Mouse (Mus musculus) lung, postnatal 4 days (tissue): Measurements from ENCODE around the gene Mpc1.
A peak's percentile ranks its signal among the peaks of the same experiment; 100 is the strongest.
"Not testable (repeated sequence)": the region's sequence is repeated elsewhere in the genome, so short reads cannot be mapped to it uniquely, and the experiment has no call there.

Source experiments
- DNase-seq, 2 experiments: peaks; one replicate each; pipeline ENCODE4 v3.0.0; 2021

Gene Mpc1

DNA sequence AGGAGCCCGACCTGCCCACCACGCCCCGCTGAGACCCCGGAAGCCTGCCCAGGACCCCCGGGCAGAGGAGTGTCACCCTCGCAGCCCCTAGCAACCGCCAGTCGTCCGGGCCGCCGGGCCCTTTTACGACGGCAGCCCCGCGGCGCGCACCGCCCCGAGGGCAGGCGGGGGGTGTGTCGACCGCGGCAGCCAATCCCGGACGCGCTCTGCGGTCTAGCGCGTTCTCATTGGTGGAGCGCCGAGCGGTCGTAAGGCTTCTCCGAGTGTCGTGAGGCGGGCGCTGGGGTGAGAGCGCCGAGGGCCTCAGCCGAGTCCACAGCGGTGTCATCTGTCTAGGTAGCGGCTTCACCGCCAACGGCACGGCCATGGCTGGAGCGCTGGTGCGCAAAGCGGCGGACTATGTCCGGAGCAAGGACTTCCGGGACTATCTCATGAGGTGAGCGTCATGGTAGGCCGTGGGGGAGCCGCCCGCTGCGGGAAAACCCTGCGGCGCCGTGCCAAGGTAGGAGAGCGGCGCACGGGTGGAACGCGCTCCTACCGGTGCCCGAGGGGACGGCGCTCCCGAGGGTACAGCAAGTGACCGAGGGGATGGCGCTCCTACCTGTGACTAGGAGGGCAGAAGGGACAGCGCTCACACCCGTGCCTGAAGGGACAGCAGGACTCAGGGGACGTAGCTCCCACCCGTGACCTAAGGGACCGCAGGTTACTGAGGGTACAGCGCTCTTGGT, 986 bp downstream of the Mpc1 start:
- peak; percentile 97 to 99 for DNase-seq

GRCm38 (mm10) chr17:8284254-8284661, 1.6 kb downstream of the Mpc1 start:
- DNase-seq: peak; percentile 52 to 55

DNA sequence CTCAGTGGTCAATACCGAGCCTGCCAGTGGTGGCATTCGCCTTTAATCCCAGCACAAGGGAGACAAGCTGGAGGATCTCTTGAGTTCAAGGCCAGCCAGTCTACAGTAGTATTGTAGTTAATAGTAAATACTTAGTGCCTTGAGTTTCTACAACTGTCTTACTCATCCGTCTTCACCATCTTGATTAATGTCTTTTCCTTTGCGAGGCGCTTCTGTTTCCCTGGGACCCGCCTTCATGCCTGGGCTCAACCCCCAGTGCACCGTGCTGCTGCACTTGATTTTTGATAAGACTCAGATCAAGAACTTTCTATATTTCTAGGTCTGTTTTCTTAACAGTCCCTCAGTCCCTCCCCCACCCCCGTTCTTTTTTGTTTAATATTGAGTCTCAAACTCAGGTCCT, 2.4 kb downstream of the Mpc1 start:
- no peak for DNase-seq

- DNase-seq: no peak
These were observed 4.3 kb downstream of the Mpc1 start for GRCm38 (mm10) chr17:8286987-8287386.

- DNase-seq: no peak
These were observed 7.4 kb downstream of the Mpc1 start for GRCm38 (mm10) chr17:8289993-8290679.

DNA sequence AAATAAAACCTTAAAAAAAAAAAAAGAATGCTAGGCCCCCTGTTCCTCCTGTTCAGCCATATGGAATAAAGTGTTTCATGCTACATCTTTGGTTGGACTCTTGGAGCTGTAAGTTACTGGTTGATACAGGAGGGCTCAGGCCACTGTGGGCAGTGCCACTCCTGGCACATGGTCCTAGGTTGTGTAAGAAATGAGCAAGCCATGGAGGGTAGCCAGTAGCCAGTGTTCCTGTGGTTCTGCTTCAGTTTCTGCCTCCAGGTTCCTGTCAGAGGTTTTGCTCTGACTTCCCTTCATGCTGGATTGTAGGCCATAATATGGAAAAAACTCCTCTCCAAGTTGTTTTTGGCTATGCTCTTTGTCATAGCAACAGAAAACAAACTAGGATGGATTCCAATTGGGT, 8.0 kb downstream of the Mpc1 start:
- no peak for DNase-seq

DNA sequence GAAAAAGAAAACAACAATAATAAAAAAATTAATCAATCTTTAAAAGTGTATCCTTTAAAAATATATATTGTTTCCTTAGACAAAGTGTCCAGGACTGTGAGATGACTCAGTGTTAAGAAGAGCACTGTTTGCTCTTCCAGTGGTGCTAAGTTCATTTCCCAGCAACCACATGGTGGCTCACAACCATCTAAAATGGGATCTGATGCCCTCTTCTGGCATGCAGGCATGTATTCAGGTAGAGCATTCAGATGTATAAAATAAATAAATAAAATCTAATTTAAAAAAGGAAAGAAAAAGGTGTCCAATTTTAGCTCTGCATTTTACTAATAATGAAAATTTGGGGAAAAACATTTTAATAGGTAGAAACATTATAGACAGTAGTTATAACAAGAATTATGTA, 13.1 kb downstream of the Mpc1 start:
- DNase-seq: no peak

DNA sequence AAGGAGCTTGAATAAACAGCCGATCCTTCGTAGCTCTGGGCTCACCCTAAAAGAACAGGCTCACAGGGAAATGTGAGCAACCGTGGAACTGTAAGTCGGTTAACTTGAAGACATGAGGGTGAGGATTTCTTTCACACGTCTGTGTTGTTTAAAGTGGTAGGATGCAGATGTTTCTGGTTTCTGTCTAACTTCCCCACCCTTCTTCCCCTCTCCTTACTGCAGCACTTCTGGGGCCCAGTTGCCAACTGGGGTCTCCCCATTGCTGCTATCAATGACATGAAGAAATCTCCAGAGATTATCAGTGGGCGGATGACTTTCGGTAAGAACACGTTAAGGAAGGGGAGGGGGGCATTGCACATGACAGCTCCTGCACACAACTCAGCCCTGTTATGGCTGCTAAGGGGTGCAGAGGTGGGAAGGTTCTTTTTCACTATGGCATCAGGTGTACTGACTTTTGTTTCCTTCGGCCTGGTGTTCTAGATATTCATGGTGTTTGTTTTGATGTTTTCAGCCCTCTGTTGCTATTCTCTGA, 13.7 kb downstream of the Mpc1 start:
- DNase-seq: no peak

DNA sequence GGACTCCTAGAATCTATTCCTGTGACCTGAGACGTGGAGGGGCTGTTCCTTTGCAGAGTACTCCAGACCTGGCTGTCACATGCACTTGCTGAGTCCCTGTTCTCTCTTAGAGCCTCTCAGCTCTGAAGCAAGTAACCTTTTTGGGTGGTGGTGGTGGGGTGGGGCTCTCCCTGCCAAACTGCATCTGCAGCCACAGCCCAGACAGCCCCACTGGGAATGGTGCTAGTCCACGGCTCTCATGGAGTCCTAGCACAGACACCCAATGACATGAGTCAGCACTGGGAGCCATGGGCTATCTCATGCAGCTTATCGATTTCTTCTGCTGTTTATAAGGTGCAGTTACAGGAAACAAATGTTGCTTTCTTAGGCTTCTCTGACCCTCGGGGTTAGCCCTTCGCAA, 15.0 kb downstream of the Mpc1 start:
- DNase-seq: no peak

DNA sequence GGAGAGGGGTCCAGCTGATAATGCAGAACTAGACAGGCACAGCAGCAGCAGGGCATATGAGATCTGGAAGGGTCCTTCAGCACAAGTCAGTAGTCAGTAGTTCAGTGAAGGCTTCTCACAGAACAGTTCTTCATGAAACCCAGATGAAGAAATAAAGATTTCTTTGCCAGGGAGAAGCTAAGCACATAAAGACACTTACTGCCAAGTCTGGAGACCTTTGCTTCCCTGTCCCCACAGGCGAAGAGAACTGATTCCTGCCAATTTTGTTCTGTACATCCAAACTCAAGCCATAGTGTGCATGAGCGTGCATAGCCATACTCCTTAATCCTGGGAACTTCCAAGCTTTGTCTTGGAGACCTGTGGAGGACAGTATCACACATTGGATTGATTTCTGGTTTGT, 15.6 kb downstream of the Mpc1 start:
- DNase-seq: no peak

DNA sequence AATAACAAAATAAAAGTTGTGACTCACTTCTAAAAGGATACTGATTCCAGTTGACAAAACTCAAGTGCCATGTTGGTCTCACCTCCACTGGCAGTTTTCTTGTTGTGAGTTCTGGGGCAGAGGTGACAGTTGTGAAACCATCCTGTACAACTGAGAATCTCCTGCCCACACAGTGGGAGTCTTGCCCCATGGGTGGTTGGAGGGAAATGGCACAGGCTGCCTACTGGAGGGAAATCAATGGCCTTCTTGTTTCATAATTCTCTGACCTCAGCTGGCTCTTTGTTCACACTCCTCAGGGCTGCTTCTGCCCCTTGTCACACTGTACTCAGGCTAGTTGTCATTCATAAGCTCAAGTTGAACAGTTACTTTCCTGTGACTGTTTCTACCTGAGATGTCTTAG, 16.8 kb downstream of the Mpc1 start:
- peak in 1 of 2 experiments; percentile 33 for DNase-seq

DNA sequence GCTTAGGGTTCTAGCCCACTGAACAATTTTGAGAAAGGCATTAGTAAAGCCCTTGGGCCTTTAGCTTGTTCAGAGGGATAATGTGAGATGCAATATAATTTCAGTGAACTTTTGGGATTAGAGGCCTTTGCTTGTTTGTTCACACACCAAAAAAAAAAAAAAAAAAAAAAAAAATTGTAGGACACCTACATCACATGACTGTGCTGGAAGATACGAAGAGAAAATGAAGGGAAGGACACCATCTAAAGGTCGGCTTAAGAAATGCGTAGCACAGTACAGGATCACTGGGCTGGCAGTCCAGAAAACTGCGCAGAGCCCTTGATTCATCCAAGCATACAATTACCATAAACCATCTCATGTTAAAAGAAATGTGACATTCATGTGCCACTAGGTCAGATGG, 18.8 kb downstream of the Mpc1 start:
- DNase-seq: no peak

DNA sequence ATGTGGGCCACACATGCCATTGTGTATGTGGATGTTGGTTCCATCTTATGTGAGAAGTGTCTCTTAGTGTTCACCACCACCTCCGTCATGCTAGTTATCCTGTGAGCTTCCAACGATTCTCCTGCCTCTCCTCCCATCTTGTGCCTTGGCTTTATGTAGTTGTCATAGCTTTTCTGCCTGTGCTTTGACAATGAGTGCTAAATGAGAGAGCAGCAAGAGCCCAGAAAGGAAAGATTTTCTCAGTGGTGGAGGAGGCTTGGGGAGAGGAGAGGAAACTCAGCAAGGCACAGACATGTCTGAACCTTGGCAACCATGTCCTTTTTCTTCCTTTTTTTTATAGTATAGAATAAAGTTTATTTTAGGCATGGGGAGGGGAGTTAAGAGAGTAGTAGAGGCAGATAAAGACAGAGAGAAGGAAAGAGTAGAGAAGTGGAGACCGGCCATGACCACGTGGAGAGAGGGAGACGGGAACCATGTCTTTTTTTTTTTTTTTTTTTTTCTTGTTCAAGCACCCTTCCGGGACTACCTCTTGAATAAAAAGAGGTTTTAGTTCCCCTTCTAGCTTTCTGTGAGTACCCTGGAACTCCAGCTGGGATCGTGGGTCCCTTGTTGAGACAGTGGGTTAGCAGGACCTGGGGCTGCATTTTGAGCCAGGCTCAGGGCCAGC, 20.2 kb downstream of the Mpc1 start:
- DNase-seq: no peak

DNA sequence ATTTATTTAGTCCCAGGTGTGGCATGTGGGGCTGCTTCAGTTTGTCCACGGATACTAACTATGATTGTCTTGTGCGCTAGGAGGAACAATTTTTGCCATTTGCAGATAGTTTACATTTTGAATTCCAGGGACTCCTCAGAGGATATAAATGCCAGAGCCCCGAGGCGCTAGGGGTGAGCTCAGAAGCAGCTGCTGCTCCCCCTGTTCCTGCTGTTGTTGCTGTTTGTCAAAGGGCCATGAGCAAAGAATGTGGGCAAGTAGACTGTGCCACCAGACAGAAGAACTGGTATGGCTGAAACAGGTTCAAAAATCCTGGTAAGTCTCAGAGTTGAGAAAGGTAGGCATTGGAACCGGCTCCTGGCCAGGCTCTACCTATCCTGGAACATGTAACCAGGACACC, 21.0 kb downstream of the Mpc1 start:
- no peak for DNase-seq

- peak in 1 of 2 experiments; percentile 16 for DNase-seq
These were observed 23.1 kb downstream of the Mpc1 start for GRCm38 (mm10) chr17:8305801-8306200.

DNA sequence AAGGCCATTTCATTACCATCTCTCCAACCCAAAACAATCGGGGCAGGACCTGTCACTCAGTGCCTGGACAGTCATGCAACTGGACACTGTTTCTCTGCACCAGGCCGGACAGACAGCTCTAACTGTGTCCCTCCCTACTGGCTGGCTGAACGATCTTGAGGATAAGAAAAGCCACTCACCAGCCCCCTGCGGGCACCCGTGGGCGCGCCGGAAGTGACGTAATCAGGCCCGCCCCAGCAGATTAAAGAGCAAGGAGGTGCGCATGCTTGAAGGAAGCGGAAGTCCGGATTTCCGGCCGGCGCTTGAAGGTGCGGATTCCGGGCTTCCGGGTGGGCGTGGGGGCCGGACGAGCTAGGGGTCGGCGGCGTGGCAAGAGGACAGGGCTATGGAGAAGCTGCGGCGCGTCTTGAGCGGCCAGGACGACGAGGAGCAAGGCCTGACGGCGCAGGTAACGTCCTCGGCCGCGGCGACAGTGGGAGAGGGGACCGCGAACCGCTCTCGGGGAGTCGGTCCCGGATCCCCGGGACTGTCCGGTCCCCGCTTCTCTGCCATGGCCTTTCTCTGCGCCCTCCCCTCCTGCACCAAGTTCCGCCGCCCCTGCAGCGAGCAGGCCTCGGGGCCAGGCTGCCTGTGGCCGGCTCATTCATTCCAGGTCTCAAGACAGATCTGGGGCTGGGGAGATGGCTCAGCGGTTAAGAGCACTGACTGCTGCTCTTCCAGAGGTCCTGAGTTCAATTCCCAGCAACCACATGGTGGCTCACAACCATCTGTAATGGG, 28.3 kb downstream of the Mpc1 start, which contains the start of gene Sft2d1:
TSS of gene Sft2d1 (plus strand) at position 265 of the 777 bp plus-strand sequence.
- DNase-seq: peak; percentile 97 to 98

GRCm38 (mm10) chr17:8311751-8312150, 29.0 kb downstream of the Mpc1 start:
- peak in 1 of 2 experiments; percentile 15 for DNase-seq

- no peak for DNase-seq
These were observed 31.3 kb downstream of the Mpc1 start for GRCm38 (mm10) chr17:8313976-8314375.

DNA sequence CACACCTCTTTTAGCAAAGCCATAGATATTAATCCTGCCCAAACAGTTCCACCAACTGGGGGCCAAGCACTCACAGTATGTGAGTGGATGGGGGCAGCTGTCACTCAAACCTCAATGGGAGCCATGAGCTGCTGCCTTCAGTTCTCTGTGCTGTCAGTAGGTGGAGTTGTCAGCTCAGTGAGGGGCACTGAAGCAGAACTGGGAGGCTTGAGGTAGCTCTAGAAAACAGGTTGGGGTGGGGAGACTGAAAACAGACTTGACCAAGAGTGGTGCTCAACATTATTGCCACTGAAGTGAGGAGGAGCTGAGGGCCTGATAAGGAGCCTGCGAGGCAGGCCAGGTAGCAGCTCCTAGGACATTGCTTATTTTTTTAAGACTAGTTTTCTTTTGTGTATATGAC, 33.5 kb downstream of the Mpc1 start:
- DNase-seq: peak; percentile 39 to 60

DNA sequence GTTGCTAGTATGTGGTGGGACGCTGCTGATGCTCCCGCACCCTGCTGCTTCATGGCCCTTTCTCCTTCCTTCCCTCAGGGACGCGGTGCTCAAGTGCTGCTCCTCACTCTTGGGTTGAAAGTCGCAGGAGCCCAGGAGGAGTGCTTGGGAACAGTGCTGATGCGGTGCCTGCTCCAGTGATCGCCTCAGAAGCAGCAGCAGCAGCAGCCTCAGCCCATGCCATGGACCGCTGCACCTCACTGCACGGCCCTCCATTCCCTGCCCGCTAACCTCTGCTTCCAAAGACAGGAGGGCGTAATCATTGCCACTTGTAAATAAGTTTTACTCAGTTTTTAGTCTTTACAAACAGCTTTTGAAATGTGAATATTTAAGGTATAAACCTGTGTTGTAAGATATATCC, 44.2 kb downstream of the Mpc1 start:
- not testable (repeated sequence) for DNase-seq

DNA sequence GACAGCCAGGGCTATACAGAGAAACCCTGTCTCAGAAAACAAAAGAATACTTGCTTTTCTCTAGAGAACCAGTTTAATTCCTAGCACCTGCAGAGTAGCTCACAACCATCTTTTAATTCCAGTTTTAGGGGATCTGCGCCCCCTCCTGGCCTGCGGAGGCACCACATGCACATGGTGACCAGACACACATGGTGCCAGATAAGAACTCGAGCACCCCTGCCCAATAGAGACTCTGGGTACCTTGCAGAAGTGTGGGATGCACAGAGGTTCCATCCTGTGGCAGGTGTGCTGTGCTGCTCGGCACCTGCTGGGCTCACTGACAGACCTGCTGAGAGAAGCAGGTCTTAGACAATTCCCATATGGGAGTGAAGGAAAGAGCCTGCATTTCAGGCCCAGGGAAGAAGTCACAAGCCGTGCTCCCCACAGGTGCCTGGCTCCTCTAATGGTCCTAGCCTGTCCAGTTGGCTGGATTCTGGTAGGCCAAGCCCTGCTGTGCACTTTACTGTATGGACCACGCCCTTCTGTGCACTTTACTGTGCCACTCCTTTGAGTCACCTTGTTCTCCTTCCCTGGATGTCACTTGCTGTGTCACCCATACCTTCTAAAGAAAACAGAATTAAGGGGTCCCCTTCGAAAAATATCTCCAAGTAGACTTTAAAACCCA, 45.9 kb downstream of the Mpc1 start:
- no peak for DNase-seq

GRCm38 (mm10) chr17:8330602-8331001, 47.9 kb downstream of the Mpc1 start:
- DNase-seq: no peak
